Mouse (Mus musculus) hindbrain, postnatal 0 days (tissue): Measurements from ENCODE around the gene Olfr1228. TPM values are rescaled to one million over a fixed set of nuclear protein-coding genes. Genes with fewer than 3 reads are reported as not detected.

Source experiments
- ATAC-seq: fragments of 200-750 bp; cut with Nextera tagmentation; 2 replicates; pipeline ENCODE4 v1.8.0; 2017; ENCODE audit warnings: mild to moderate bottlenecking, moderate TSS enrichment, moderate library complexity
- DNase-seq: peaks from one replicate; pipeline ENCODE4 v3.0.0-alpha.2; 2015; ENCODE audit warnings: low spot score
- H3K27ac ChIP-seq: fragments of 300-500 bp; sonication (generic); 2 replicates; pipeline ENCODE4 v1.5.1; 2014; ENCODE audit warnings: mild to moderate bottlenecking
- H3K27me3 ChIP-seq: fragments of 300-500 bp; sonication (generic); 2 replicates; pipeline ENCODE4 v1.6.1; 2014; ENCODE audit warnings: low read length, mixed read lengths; ENCODE audit not compliant: insufficient read depth
- H3K36me3 ChIP-seq: fragments of 300-500 bp; sonication (generic); 2 replicates; pipeline ENCODE4 v1.6.1; 2014; ENCODE audit warnings: low read length, mixed read lengths; ENCODE audit not compliant: insufficient read depth
- H3K4me1 ChIP-seq: fragments of 300-500 bp; sonication (generic); 2 replicates; pipeline ENCODE4 v1.6.1; 2014; ENCODE audit warnings: antibody characterized with exemption, low read length, mixed read lengths; ENCODE audit not compliant: insufficient read depth
- H3K4me2 ChIP-seq: fragments of 300-500 bp; sonication (generic); 2 replicates; pipeline ENCODE4 v1.6.1; 2014; ENCODE audit warnings: low read depth, mild to moderate bottlenecking, low read length, moderate library complexity, mixed read lengths
- H3K4me3 ChIP-seq: fragments of 300-500 bp; sonication (generic); 2 replicates; pipeline ENCODE4 v1.5.1; 2014; ENCODE audit warnings: low read length
- H3K9ac ChIP-seq: fragments of 300-500 bp; sonication (generic); replicated peaks from 2 replicates; pipeline ENCODE4 v1.6.1; 2014; ENCODE audit warnings: mild to moderate bottlenecking, low read length, moderate library complexity, mixed read lengths
- H3K9me3 ChIP-seq: fragments of 300-500 bp; sonication (generic); 2 replicates; pipeline ENCODE4 v1.6.1; 2016; ENCODE audit warnings: low read length, mixed read lengths
- CTCF ChIP-seq: IDR thresholded peaks from 2 replicates; pipeline ENCODE4 v1.5.1; 2016; ENCODE audit warnings: antibody characterized with exemption, control low read depth, low read depth
- WGBS: fragments of 180-500 bp; shearing (Covaris S2); extraction: QIAGEN DNeasy Blood & Tissue Kit; methylation state at CpG from one replicate; pipeline ENCODE4 v1.1.7; 2014; 5-methylcytosine and 5-hydroxymethylcytosine counted together
- polyA plus RNA-seq: library from polyadenylated mRNA; unstranded; fragments of >200 nt; fragmentation: Nextera tagmentation; extraction: Ambion mirVana; gene quantifications from 2 replicates; pipeline ENCODE4 v1.2.1, GENCODE M21; 2015
- total RNA-seq: library from RNA; depleted of rRNA; stranded (reverse); fragments of >200 nt; gene quantifications from 2 replicates; pipeline ENCODE4 v1.2.3, GENCODE M21; 2014; rRNA removed

Gene Olfr1228
- not detected in 2 replicates for total RNA-seq
- polyA plus RNA-seq: not detected in 2 replicates

DNA sequence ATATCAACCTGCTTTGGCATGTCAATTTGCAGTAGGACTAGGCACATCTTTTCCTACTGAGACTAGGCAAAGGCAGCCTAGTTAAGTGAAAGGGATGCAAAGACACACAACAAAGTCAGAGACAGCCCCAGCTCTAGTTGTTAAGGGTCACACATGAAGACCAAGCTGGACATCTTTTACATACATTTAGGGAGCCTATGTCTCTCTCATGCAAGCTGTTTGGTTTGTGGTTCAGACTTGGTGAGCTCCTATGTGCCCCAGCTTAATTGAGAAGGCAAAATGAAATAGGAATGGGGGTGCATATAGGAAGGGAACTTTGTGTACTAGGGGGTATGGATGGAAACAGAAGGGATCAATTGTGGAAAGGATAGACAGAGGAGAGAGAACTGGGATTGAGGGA lies at the start of gene Olfr1228:
Gene Olfr1228, minus strand, starts transcription at position 101 of the 400 bp plus-strand sequence.
- no peak for TF ChIP-seq CTCF
- no peaks in the 10 kb centered on the region for H3K27me3 ChIP-seq
- no peak within 1 kb of the TSS for H3K4me2 ChIP-seq
- H3K9me3 ChIP-seq: no peaks in the 10 kb centered on the region
- ATAC-seq (no peak), DNase-seq (no peak)
- no peak within 1 kb of the TSS for H3K9ac ChIP-seq
- no peak within 1 kb of the TSS for H3K27ac ChIP-seq
- no peaks in the 10 kb centered on the region for H3K36me3 ChIP-seq
- no peak within 1 kb of the TSS for H3K4me3 ChIP-seq
- no peaks in the 10 kb centered on the region for H3K4me1 ChIP-seq

DNA sequence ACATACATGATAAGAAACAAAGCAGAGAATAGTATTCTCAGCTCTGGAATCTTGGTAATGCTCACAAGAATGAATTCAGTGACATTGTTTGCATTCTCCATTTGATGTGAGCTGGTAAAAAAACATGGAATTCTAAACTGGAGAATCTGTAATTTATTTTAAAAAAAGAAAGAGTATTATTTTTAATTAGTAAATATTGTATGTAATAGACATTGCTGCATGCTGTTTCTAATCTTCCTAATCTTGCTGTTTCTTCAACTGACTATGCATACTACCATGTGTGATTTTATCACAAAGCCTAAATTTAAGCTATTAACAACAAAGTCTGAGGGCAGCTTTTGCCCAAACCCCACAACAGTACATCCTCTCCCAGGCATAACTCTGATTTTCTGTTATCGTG lies 43.3 kb upstream of the Olfr1228 start, which contains the start of gene Olfr1230:
Gene Olfr1230, minus strand, starts transcription at position 101 of the 400 bp plus-strand sequence.
- TF ChIP-seq CTCF: no peak
- 77% methylated on average over 1 of the region's 1 CpGs for WGBS
- no peaks in the 10 kb centered on the region for H3K36me3 ChIP-seq
- H3K9ac ChIP-seq: no peak within 1 kb of the TSS
- H3K4me3 ChIP-seq: no peak within 1 kb of the TSS
- no peaks in the 10 kb centered on the region for H3K4me1 ChIP-seq
- DNase-seq (no peak), ATAC-seq (no peak)
- H3K27me3 ChIP-seq: no peaks in the 10 kb centered on the region
- no peak within 1 kb of the TSS for H3K27ac ChIP-seq
- no peaks in the 10 kb centered on the region for H3K9me3 ChIP-seq
- H3K4me2 ChIP-seq: no peak within 1 kb of the TSS

GRCm38 (mm10) chr2:89287914-89288313 lies 34.1 kb upstream of the Olfr1228 start, which contains the start of gene Olfr1229:
Gene Olfr1229, minus strand, starts transcription at chr2:89288014.
- Histone ChIP-seq H3K9ac (no peak within 1 kb of the TSS), H3K4me3 (no peak within 1 kb of the TSS), H3K27me3 (no peaks in the 10 kb centered on the region), H3K27ac (no peak within 1 kb of the TSS), H3K4me1 (no peaks in the 10 kb centered on the region), H3K9me3 (no peaks in the 10 kb centered on the region), H3K4me2 (no peak within 1 kb of the TSS), H3K36me3 (no peaks in the 10 kb centered on the region)
- DNase-seq (no peak), ATAC-seq (no peak)
- TF ChIP-seq CTCF: no peak
- WGBS: 84% methylated on average over 2 of the region's 2 CpGs

DNA sequence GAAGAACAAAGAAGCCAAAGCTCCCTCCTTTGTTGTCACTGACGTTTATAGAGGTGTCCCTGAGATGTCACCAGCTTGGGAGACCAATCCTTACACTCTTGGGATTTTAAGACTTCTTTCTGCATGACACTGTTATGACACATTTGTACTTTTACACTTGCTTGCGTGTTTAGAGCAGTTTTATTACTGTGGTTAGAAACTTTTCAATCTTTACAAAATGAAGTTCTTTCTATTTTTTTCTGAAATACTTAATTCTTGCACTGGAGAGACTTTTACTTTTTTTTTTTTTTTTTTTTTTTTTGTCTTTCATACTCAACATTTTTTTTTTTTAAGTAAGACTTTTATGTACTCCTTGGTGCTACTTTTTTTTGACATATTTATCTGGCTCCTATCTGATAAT lies 53.9 kb downstream of the Olfr1228 start, which contains the start of gene Olfr1226:
Gene Olfr1226, minus strand, starts transcription at position 101 of the 400 bp plus-strand sequence.
- no peaks in the 10 kb centered on the region for H3K27me3 ChIP-seq
- no peaks in the 10 kb centered on the region for H3K36me3 ChIP-seq
- no peaks in the 10 kb centered on the region for H3K4me1 ChIP-seq
- H3K9me3 ChIP-seq: no peaks in the 10 kb centered on the region
- H3K4me2 ChIP-seq: no peak within 1 kb of the TSS
- WGBS: 56% methylated on average over 2 of the region's 2 CpGs
- no peak for TF ChIP-seq CTCF
- H3K27ac ChIP-seq: no peak within 1 kb of the TSS
- H3K4me3 ChIP-seq: no peak within 1 kb of the TSS
- H3K9ac ChIP-seq: no peak within 1 kb of the TSS
- DNase-seq: no peak
- ATAC-seq: no peak

Other genes starting within 250 kb of the Olfr1228 start
- not detected in 2 replicates for gene Olfr1215, start 247.1 kb downstream of the Olfr1228 start, total RNA-seq
- gene Olfr1215, start 247.1 kb downstream of the Olfr1228 start, polyA plus RNA-seq: not detected in 2 replicates
- gene Olfr1216, start 235.7 kb downstream of the Olfr1228 start, total RNA-seq: not detected in 2 replicates
- not detected in 2 replicates for gene Olfr1216, start 235.7 kb downstream of the Olfr1228 start, polyA plus RNA-seq
- not detected in 2 replicates for gene Olfr1217, start 222.0 kb downstream of the Olfr1228 start, total RNA-seq
- gene Olfr1217, start 222.0 kb downstream of the Olfr1228 start, polyA plus RNA-seq: not detected in 2 replicates
- gene Olfr1218, start 192.9 kb downstream of the Olfr1228 start, total RNA-seq: not detected in 2 replicates
- not detected in 2 replicates for gene Olfr1218, start 192.9 kb downstream of the Olfr1228 start, polyA plus RNA-seq
- not detected in 2 replicates for gene Olfr1219, start 170.5 kb downstream of the Olfr1228 start, total RNA-seq
- gene Olfr1219, start 170.5 kb downstream of the Olfr1228 start, polyA plus RNA-seq: not detected in 2 replicates
- gene Olfr1220, start 147.2 kb downstream of the Olfr1228 start, total RNA-seq: not detected in 2 replicates
- gene Olfr1220, start 147.2 kb downstream of the Olfr1228 start, polyA plus RNA-seq: not detected in 2 replicates
- gene Olfr1221, start 136.8 kb downstream of the Olfr1228 start, total RNA-seq: not detected in 2 replicates
- gene Olfr1221, start 136.8 kb downstream of the Olfr1228 start, polyA plus RNA-seq: not detected in 2 replicates
- gene Olfr1222, start 121.0 kb downstream of the Olfr1228 start, total RNA-seq: not detected in 2 replicates
- gene Olfr1222, start 121.0 kb downstream of the Olfr1228 start, polyA plus RNA-seq: not detected in 2 replicates
- gene Olfr1223, start 102.5 kb downstream of the Olfr1228 start, total RNA-seq: not detected in 2 replicates
- not detected in 2 replicates for gene Olfr1223, start 102.5 kb downstream of the Olfr1228 start, polyA plus RNA-seq
- gene Olfr1224-ps1, start 90.0 kb downstream of the Olfr1228 start, total RNA-seq: not detected in 2 replicates
- gene Olfr1224-ps1, start 90.0 kb downstream of the Olfr1228 start, polyA plus RNA-seq: not detected in 2 replicates
- gene Olfr1225, start 79.4 kb downstream of the Olfr1228 start, total RNA-seq: not detected in 2 replicates
- not detected in 2 replicates for gene Olfr1225, start 79.4 kb downstream of the Olfr1228 start, polyA plus RNA-seq
- not detected in 2 replicates for gene Olfr1226, start 54.0 kb downstream of the Olfr1228 start, total RNA-seq
- gene Olfr1226, start 54.0 kb downstream of the Olfr1228 start, polyA plus RNA-seq: not detected in 2 replicates
- gene Olfr1229, start 34.0 kb upstream of the Olfr1228 start, total RNA-seq: not detected in 2 replicates
- gene Olfr1229, start 34.0 kb upstream of the Olfr1228 start, polyA plus RNA-seq: not detected in 2 replicates
- not detected in 2 replicates for gene Olfr1230, start 43.2 kb upstream of the Olfr1228 start, total RNA-seq
- gene Olfr1230, start 43.2 kb upstream of the Olfr1228 start, polyA plus RNA-seq: not detected in 2 replicates
- gene Olfr1231, start 53.0 kb upstream of the Olfr1228 start, total RNA-seq: not detected in 2 replicates
- gene Olfr1231, start 53.0 kb upstream of the Olfr1228 start, polyA plus RNA-seq: not detected in 2 replicates
- not detected in 2 replicates for gene Olfr1232, start 75.6 kb upstream of the Olfr1228 start, total RNA-seq
- not detected in 2 replicates for gene Olfr1232, start 75.6 kb upstream of the Olfr1228 start, polyA plus RNA-seq
- gene Olfr1233, start 88.3 kb upstream of the Olfr1228 start, total RNA-seq: not detected in 2 replicates
- not detected in 2 replicates for gene Olfr1233, start 88.3 kb upstream of the Olfr1228 start, polyA plus RNA-seq
- gene Olfr1234, start 110.8 kb upstream of the Olfr1228 start, total RNA-seq: not detected in 2 replicates
- gene Olfr1234, start 110.8 kb upstream of the Olfr1228 start, polyA plus RNA-seq: not detected in 2 replicates
- not detected in 2 replicates for gene Olfr1238, start 155.6 kb upstream of the Olfr1228 start, total RNA-seq
- not detected in 2 replicates for gene Olfr1238, start 155.6 kb upstream of the Olfr1228 start, polyA plus RNA-seq
- gene Olfr1239, start 166.3 kb upstream of the Olfr1228 start, total RNA-seq: not detected in 2 replicates
- not detected in 2 replicates for gene Olfr1239, start 166.3 kb upstream of the Olfr1228 start, polyA plus RNA-seq
- not detected in 2 replicates for gene Olfr1240, start 188.9 kb upstream of the Olfr1228 start, total RNA-seq
- not detected in 2 replicates for gene Olfr1240, start 188.9 kb upstream of the Olfr1228 start, polyA plus RNA-seq
- not detected in 2 replicates for gene Olfr1241, start 233.1 kb upstream of the Olfr1228 start, total RNA-seq
- not detected in 2 replicates for gene Olfr1241, start 233.1 kb upstream of the Olfr1228 start, polyA plus RNA-seq
- gene Olfr1242, start 244.3 kb upstream of the Olfr1228 start, total RNA-seq: not detected in 2 replicates
- gene Olfr1242, start 244.3 kb upstream of the Olfr1228 start, polyA plus RNA-seq: not detected in 2 replicates